Mouse (Mus musculus) erythroid progenitor cell, adult 5-6 weeks (primary cell): ENCODE data around the gene 2310002L09Rik. TPM values are rescaled to one million over a fixed set of nuclear protein-coding genes. Genes with fewer than 3 reads are reported as not detected.
"Not testable (repeated sequence)": the region's sequence is repeated elsewhere in the genome, so short reads cannot be mapped to it uniquely, and the experiment has no call there.

Experiments
- ATAC-seq: replicated peaks from 2 replicates; pipeline ENCODE4 v1.8.0; 2016; ENCODE audit warnings: moderate number of reproducible peaks, mild to moderate bottlenecking, moderate TSS enrichment, inconsistent platforms; ENCODE audit not compliant: poor library complexity, low FRiP score, severe bottlenecking
- total RNA-seq, 2 experiments: library from RNA; stranded (forward) in 1 of 2; stranded (reverse) in 1 of 2; fragments of 150-400 nt in 1 of 2; fragments of 186-747, 209-891 nt in 1 of 2; gene quantifications; 2 replicates each; pipeline versions ENCODE4 v1.2.3 to v1.2.4; 2015 to 2017; ENCODE audit warnings: low replicate concordance in 2 of 2

Gene 2310002L09Rik
- not detected in 2 replicates for total RNA-seq (2015; ENCODE audit: low replicate concordance)
- not detected in 2 replicates for total RNA-seq (2017; ENCODE audit: low replicate concordance)

- no peak for ATAC-seq
Measured at GRCm38 (mm10) chr4:73950375-73950896, at the start of gene 2310002L09Rik. Gene 2310002L09Rik (minus strand): TSS chr4:73950846.

- no peak for ATAC-seq
Measured at GRCm38 (mm10) chr4:73980454-73980853, 29.8 kb upstream of the 2310002L09Rik start.

- ATAC-seq, result not testable (repeated sequence)
Measured at GRCm38 (mm10) chr4:73920660-73921059, 30.0 kb downstream of the 2310002L09Rik start, which contains the start of gene Gm11756. Gene Gm11756 (minus strand): TSS chr4:73920760.

GRCm38 (mm10) chr4:73905853-73906252, 44.8 kb downstream of the 2310002L09Rik start, which contains the start of gene Gm13871:
Gene Gm13871 (minus strand): TSS chr4:73905953.
- not testable (repeated sequence) for ATAC-seq

- not testable (repeated sequence) for ATAC-seq
Measured at GRCm38 (mm10) chr4:73891012-73891411, 59.6 kb downstream of the 2310002L09Rik start, which contains the start of gene Gm11757. Gene Gm11757 (minus strand): TSS chr4:73891112.

Other genes starting within 250 kb of the 2310002L09Rik start
- gene Rasef, start 159.9 kb downstream of the 2310002L09Rik start, total RNA-seq (2015; ENCODE audit: low replicate concordance), result not detected in 2 replicates
- gene Rasef, start 159.9 kb downstream of the 2310002L09Rik start, total RNA-seq (2017; ENCODE audit: low replicate concordance), result not detected in 2 replicates
- not detected in 2 replicates for gene Gm11758, start 74.6 kb downstream of the 2310002L09Rik start, total RNA-seq (2015; ENCODE audit: low replicate concordance)
- gene Gm11758, start 74.6 kb downstream of the 2310002L09Rik start, total RNA-seq (2017; ENCODE audit: low replicate concordance), result not detected in 2 replicates
- gene Gm11757, start 59.7 kb downstream of the 2310002L09Rik start, total RNA-seq (2015; ENCODE audit: low replicate concordance), result not detected in 2 replicates
- gene Gm11757, start 59.7 kb downstream of the 2310002L09Rik start, total RNA-seq (2017; ENCODE audit: low replicate concordance), result not detected in 2 replicates
- gene Gm13871, start 44.9 kb downstream of the 2310002L09Rik start, total RNA-seq (2015; ENCODE audit: low replicate concordance), result not detected in 2 replicates
- gene Gm13871, start 44.9 kb downstream of the 2310002L09Rik start, total RNA-seq (2017; ENCODE audit: low replicate concordance), result not detected in 2 replicates
- gene Gm11756, start 30.1 kb downstream of the 2310002L09Rik start, total RNA-seq (2015; ENCODE audit: low replicate concordance), result not detected in 2 replicates
- gene Gm11756, start 30.1 kb downstream of the 2310002L09Rik start, total RNA-seq (2017; ENCODE audit: low replicate concordance), result not detected in 2 replicates
- gene Frmd3, start 62.6 kb upstream of the 2310002L09Rik start, total RNA-seq (2015; ENCODE audit: low replicate concordance), result not detected in 2 replicates
- not detected in 2 replicates for gene Frmd3, start 62.6 kb upstream of the 2310002L09Rik start, total RNA-seq (2017; ENCODE audit: low replicate concordance)